Mouse (Mus musculus) thymus, postnatal 4 days (tissue): ENCODE results near the gene Hist1h1a.
"Not testable (repeated sequence)": the region's sequence is repeated elsewhere in the genome, so short reads cannot be mapped to it uniquely, and the experiment has no call there.

Source experiments
- DNase-seq: peaks from one replicate; pipeline ENCODE4 v3.0.0; 2021

Gene Hist1h1a

DNA sequence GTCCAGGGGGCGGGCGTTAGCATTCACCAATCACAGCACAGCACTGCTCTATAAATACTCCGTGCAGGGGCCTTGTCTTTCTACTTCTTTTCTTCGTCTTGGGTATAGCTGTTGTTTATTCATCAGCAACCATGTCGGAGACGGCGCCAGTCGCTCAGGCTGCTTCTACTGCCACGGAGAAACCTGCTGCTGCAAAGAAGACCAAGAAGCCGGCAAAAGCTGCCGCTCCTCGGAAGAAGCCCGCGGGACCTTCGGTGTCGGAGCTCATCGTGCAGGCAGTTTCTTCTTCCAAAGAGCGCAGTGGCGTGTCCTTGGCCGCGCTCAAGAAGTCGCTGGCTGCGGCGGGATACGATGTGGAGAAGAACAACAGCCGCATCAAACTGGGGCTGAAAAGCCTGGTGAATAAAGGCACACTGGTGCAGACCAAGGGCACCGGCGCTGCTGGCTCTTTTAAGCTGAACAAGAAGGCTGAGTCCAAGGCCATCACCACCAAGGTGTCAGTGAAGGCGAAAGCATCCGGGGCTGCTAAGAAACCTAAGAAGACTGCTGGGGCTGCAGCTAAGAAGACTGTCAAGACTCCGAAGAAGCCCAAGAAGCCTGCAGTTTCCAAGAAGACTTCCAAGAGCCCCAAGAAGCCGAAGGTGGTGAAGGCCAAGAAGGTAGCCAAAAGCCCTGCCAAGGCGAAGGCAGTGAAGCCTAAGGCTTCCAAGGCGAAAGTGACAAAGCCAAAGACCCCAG, at the start of gene Hist1h1a:
TSS of gene Hist1h1a (plus strand) at position 81 of the 738 bp plus-strand sequence.
- DNase-seq: peak; percentile 92

DNA sequence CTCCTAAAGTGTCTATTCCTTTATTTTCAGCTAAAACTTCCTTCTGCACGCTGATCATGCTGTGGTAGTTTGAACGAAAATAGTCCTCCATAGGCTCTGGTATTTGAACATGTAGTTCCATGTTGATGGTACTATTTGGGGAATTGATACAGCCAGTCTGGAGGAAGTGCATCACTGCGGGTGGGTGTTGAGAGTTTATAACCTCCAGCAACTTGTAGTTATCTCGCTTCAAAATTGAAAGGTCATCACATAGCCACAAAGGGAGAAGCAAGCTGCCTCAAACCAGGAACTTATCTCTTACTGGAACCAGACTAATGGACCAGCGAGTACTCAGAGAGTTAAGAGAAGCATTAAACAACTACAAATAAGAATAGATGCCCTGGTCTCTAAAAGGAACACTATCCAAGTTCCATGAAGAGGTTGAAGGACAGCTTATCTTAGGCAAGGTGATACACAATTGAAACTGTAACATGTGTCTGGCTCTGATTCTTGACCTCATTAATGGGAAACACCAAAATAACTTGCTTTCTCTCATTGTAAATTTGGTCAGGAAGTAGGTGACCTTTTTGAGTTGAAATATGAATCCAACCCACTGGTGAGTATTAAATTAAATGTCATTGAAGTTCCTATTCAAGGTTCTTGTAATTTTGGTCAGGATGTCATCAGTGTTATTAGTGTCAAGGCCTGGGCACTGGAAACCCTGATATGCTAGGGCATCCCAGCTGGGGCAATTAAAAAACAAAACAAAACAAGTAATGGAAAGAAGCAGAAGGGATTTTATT, 47.0 kb upstream of the Hist1h1a start:
- no peak for DNase-seq

DNA sequence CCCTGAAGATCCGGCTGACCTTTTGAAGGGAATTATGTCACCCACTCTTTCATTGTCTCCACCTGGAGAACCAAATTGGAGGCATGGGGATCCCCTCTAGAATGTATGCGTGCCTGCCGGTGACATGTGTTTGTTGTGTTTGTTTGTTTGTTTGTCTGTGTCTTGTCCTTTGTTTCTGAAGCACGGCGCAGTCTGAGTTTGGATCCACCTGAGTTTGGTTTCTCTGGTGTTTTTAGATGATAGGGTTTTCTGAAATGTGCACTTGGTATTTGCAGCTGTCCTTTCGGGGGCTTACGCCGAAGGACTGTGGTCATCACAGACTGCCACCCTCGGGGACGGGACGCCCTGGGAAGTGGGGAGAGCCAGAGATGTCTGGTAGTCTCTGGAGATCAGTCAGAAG, 46.3 kb upstream of the Hist1h1a start:
- no peak for DNase-seq

DNA sequence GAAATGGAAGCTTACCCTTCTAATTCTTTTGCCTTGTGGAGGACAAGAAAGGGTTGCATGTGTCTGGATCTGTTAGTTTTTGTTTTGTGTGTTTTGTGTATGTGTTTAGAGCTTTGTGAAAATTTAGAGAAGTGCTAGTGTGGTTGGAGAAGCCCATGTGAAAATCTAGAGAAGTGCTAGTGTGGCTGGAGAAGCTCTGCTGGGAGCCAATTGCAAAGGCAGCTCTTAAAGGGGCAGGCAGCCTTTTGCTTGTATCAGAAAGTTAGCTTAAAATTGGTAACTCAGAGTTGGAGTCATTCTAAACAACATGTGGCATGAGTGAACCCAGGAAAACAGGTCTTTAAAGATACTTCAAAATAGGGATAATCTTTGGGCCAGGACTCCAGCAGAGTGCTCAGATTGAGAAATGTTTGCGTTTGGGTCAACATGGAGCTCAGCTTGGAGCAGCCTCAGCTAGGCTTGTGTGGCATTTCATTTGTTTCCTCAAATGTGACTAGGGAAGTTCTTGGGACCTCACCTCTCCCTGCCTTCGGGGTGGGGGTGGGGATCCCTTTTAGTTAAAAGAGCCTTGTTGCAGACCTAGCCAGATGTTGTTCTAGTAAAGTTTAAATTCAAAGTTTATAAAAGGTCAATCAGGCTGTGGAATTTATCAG, 45.7 kb upstream of the Hist1h1a start:
- DNase-seq: not testable (repeated sequence)

DNA sequence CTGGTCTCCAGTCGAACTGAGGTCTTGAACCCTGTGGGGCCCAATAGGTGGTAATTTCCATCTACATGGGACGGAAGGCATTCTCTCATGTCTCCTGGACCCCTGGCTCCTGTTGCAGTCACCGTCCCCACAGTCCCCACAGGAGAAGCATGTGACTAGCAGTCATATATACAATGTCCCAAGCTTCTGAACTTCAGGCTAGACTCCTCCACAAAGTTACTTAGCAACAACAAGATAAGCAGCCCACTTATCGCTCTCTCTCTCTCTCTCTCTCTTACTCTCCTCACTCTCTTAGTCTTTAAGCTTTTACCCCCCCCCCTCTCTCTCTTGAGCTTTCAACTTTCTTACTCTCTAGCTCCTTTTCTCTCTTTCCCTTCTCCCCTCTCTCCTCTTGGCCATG, 39.2 kb upstream of the Hist1h1a start:
- no peak for DNase-seq

DNA sequence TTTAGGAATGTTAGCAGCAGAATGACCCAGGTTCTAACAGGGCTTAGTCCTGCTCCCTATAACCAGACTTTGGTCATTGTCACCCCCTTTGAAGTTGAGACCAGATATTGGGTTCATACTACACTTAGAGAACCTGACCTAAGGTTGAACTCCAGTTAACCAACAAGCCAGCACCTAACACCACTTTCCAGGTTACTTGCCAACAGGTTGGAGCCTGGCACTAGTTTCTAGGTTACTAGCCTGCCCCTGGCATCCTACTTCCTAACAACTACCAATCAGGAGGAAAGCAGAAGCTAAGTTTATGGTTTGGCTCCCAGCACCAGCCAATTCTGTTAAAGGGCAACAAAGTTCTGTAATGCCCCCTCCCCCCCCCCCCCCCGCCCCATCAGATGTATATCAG, 38.3 kb upstream of the Hist1h1a start:
- no peak for DNase-seq

DNA sequence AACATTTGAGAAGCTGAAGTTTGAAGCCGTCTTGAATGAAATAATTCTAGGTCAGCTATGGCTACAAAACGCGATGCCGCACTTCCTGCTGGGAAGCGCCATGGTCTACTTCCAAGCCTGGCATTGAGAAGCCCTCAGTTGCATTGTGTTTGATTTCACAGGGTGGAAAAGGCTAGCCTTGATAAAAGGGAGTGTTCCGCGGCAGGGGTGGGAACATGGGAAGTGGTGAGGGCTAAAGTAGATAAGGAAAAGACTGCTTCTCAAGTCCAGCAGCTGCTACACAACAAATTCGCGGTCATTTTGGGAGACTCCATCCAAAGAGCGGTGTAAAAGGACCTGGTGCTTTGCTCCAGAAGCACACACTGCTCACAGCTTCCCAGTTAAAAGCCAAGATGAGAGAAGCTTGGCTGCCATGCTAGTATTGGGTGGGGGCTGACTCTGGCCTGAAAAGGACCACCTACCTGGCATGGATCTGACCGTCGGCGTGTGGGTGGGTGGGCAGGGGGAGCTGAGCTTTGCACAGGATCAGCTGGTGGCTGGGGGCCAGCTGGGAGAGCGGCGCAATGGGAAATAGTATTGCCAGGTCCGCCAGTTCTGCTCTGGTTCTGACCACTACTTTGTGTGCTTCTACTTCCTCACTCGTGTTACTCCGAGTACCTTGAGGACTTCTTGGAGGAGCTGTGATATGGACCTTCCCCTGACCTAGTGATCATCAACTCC, 34.8 kb upstream of the Hist1h1a start:
- DNase-seq: no peak

DNA sequence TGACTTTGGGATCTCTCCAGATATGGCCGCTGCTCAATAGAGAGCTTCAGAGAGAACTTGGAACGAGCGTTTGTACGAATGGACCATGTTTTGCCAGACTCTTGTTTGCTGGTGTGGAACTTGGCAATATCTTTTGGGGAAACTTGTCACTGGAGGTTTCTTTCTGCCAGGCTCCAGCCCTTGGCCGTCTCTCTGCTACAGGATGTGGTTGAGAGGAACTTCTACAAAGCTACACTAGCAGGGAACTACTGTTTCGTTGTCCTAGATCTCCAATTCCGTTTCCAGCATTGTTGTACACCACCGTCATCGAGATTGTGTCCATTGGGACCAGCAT, 34.3 kb upstream of the Hist1h1a start:
- peak; percentile 49 for DNase-seq

DNA sequence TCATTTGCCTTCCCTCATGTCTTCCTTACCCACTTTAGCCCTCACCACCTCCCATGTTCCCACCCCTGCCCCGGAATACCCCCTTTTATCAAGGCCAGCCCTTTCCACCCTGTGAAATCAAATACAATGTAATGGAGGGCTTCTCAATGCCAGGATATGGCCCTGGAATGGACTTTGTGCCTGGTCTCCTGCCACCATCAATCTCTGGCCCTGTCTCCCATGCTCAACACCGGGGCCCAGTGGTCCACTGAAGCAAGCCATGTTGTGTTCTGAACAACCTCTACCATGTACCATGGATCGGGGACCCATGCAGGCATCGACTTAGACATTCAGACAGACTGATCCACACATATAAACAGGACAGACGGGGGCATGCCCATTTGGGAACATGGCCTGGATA, 33.8 kb upstream of the Hist1h1a start:
- DNase-seq: no peak

DNA sequence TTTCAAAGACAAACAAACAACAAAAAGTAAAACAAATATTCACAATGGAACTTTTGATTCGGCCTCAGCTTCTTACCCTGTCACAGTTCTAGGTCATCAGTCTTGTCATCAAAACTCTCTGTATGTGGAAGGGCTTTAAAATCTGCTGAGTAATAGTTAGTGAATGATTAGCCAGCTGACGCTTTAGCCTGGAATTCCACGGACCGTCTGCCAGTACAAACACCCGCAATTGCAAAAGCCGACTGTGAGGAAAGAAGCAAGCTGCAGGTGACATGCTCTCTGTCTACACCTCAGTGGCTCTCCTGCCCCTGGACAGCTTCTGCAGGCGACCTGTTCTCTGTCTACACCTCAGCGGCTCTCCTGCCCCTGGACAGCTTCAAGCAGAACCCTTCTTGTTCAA, 33.0 kb upstream of the Hist1h1a start:
- no peak for DNase-seq

DNA sequence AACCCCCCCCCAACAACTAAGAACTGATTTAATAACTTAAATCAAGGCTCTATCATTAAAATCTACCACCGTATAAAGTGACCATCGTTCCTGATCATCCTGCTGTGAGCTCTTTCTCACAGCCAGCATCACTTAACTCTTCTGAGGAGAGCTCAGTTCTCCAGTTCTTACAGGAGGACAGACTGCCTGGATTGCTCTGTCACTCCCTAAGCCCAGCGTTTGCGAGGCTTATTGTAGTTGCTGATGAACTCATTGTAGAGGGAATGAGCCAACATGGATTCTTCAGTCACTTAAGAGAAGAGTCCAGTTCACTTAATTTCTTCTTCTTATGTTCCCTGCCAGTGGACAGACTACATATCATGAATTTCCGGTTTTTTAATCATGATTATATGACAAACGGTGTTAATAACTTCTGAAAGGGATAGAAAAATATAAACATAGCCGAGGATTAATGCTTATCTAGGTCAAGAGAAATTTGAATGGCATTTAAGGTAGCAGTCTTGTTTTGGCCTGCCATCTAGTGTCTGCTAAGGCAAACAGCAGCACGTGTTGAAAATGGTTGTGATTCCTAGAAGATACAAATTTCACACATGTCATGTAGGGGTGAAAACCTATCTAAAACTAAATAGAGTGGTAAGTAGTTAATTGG, 31.2 kb upstream of the Hist1h1a start:
- DNase-seq: peak; percentile 45

DNA sequence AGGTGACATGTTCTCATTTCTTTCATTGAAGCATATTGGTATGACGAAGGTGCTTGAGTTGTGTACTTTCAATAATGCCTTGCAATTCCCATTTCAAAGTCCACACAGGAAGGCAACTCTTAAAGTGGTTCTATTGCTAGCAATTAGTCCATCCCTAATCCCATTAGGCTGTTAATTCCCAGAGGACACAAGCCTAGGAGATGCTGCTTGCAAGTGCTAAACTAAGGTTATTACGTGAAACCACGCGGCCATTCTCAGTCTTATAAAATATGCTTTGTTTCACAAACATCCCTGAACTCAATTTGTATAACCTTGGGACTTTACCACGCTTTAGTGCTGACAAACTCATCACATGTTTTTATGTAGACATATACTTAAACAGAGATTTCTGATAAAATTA, 26.4 kb upstream of the Hist1h1a start:
- DNase-seq: no peak

DNA sequence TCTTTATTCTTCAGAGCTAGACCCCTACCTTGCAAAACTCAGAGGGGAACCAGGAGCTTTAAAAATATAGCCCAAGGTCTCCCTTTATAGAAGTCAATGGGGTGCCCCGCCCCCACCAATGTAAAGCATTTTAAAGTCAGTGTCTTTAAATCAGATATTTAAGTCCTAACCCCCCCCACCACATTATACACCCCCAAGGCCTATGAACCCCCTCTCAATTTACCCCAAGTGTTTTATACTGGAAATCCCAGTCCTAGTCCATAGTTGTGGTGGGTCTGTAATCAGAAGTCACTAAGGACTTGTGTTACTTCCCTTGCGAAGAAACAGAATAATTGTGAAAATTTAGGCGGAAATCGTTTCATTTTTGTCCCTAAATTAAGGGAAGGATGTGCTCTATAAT, 25.4 kb upstream of the Hist1h1a start:
- DNase-seq: peak; percentile 74

DNA sequence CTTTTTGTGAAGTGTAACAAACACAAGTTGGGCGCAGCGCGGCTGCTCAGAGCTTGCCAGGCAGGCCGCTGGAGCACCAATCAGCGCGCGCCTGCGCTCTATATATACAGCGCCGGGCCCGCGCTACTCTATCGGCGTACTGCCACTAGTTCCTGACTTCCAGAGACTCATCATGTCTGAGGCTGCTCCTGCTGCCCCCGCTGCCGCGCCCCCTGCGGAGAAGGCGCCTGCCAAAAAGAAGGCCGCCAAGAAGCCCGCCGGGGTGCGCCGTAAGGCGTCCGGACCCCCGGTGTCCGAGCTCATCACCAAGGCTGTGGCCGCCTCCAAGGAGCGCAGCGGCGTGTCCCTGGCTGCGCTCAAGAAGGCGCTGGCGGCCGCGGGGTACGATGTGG, 24.8 kb upstream of the Hist1h1a start, which contains the start of gene Hist1h1c:
TSS of gene Hist1h1c (plus strand) at position 132 of the 392 bp plus-strand sequence.
- peak; percentile 97 for DNase-seq

DNA sequence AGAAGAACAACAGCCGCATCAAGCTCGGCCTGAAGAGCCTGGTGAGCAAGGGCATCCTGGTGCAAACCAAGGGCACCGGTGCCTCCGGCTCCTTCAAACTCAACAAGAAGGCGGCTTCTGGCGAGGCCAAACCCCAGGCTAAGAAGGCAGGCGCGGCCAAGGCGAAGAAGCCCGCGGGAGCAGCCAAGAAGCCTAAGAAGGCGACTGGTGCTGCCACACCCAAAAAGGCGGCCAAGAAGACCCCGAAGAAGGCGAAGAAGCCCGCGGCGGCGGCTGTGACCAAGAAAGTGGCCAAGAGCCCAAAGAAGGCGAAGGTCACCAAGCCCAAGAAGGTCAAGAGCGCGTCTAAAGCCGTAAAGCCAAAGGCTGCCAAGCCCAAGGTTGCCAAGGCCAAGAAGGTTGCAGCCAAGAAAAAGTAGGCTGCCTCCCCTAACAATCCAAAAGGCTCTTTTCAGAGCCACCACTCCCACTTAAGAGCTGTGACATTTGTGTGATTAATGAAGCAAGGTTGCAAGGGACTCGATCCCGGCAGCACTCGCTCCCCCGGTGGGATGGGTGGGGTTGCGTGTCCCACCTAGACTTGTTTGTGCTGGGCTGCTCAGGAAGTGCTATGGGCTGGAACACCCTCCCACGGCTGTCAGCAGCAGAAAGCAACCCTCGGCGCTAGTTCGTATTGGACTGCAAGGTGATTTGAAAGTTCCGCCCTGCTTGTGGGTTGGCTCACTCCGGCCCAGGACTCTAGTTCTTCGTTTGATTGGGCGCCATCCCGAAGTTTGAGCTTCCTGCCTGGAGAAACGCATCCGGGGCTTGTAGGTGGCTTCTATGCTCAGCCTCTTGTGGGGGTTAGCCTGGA, 24.2 kb upstream of the Hist1h1a start:
- DNase-seq: peak; percentile 88

DNA sequence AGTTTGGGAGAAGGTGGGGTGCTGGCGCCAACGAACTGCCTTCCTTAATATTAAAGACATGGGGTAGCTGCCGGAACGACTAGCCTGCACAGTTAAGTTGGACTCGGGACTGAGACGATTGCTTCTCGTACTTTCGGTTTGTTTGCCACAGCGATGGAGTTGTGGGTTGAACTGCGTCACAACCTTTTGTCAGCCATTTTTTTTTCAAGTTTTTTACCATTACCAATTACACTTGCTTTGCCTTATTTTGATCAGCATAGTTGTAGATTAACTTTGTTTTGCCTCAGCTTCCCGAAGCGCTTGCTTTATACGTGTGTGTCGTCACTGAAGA, 23.6 kb upstream of the Hist1h1a start:
- no peak for DNase-seq

DNA sequence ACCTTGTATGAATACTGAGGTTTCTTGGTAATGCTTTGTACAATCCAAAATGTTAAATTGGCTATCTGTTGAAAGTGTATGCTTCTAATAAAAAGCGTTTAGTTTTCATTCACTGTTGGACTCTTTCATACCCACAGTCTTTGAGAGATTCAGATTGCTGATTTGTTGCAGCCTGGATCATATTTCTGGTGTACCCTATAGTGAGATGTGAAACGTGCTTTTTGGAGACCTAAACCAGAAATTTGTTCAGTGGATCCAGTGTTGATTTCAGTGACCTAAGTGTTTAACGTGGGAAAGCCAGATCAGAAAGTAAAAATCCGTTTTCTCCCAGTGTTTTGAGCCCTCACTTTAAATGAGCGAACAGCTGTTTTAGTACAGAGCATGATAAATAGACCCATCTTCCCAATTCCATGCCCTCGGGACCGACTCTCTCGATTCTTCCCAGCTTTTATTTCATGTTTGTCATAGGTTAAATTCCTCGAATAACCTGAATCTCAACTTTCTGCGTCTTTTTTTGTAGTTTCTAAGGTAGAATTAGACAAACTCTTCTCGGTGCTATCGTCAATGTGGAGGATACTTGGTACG, 23.1 kb upstream of the Hist1h1a start:
- no peak for DNase-seq

DNA sequence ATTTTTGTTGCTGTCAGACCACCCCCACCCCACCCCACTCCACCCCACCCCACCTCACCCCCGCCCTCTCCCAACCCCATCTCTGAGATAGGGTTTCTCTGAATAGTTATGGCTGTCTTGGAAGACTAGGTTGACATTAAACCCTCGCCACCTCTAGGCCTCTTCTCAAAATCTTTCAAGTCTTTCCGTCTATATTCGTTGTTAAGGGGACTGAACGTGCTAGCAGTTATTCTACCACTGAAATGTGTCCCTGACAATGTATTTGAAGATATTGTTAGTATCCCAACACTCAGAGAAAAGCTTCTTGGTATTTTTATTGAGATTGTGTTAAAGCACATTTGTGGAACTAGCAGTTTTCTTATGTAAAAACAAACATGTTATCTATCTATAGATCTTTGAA, 22.6 kb upstream of the Hist1h1a start:
- DNase-seq: no peak

DNA sequence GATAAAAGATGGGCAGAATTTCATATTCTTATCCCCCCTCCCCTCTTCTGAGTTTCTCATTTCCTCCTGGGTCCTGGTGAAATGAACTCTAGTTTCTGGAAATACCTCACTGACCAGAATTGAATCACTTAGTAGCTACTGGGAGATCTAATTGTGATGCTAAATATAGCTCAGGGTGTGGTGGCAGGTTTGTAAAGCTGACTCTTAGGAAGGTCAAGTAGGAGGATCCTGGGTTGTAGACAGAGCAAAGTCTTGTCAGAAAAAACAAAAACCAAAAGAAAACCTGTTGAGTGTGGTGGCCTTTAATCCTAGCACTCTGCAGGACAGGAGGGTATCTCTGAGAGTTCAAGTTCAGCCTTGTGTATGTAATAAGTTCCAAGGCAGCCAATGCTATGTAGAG, 21.5 kb upstream of the Hist1h1a start:
- DNase-seq: no peak

DNA sequence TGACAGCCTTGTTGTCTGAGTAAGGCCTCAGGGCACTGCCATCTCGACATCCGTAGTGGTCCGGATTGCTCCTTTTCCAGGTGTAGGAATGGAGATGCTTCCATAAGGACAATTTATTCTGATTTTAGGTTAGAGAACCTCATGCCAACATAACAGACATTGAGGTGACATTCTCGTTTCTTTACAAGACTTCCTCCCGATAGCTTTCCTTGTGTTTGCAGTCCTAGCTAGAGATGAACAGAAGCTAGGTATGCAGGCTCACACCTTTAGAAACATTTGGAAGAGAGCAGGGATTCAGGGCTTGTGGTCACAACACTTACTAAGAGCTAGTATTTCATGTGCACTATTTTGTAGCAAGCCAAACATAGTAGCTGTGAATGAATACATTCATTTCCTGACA, 20.3 kb upstream of the Hist1h1a start:
- no peak for DNase-seq

DNA sequence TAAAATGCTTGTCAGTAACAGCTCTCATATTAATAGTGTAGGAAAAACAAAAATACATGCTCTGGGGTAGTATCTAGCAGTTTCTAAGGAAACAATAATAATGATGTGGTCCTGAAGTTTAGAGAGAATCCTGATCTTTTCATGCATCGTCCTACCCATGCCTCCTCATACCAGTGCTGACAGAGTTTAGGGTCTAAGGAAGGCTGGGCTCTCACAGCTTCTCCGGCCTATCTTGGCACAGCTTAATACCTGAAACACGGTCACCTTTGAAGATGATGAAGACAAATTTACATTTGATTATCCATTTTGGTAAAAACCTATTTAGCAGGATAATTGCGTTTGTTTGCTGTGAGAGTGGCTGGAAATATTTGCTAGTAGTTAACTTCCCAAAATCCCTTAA, 19.5 kb upstream of the Hist1h1a start:
- DNase-seq: no peak
